Mouse (Mus musculus) spleen, postnatal 4 days (tissue): ENCODE data around the gene Creb5.
A peak's percentile ranks its signal among the peaks of the same experiment; 100 is the strongest.

Source experiments
- DNase-seq, 2 experiments: peaks; one replicate each; pipeline ENCODE4 v3.0.0; 2022; ENCODE audit warnings: low spot score in 2 of 2

The Creb5 gene

GRCm38 (mm10) chr6:53589746-53590145 is 302.7 kb downstream of the Creb5 start:
- DNase-seq, result peak in 1 of 2 experiments; percentile 14

DNA sequence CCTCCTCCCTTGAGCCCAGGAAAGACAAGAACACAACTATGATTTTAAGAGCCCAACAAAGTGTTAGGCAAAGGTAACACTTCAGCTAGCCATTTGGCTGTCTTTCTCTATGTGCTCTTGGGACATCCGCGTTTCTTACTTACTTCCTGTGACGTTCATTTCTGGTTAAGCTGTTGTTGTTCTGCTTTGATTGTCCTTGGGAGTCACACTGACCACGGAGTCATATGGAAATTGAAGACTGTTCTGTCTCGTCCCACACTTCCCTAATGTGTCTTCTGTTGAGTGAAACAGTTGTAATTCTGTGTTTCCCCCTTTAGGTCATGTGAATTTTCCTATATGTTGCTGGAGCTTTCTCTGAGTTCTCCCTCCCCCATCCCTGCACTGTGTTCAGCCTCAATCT is 305.2 kb downstream of the Creb5 start:
- DNase-seq, result no peak

DNA sequence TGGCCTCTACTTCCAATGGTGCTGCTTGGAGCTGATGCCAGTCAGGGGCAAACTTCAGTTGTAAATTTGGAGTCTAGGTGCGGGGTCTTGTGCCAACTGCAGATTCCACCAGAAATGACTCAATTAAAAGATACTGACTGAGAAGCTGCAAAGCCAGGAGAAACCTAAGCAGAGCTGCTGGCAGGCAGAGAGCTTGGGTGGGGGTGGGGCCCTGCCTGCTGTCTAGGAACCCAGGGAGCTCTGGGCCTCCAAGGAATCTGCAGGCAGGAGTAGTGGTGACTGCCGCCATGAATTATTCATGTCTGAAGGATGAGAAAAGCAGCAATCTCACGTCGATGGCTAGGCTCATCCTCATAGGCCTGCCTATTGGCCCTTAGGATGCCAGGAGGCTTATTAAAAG is 306.5 kb downstream of the Creb5 start:
- DNase-seq, result no peak

DNA sequence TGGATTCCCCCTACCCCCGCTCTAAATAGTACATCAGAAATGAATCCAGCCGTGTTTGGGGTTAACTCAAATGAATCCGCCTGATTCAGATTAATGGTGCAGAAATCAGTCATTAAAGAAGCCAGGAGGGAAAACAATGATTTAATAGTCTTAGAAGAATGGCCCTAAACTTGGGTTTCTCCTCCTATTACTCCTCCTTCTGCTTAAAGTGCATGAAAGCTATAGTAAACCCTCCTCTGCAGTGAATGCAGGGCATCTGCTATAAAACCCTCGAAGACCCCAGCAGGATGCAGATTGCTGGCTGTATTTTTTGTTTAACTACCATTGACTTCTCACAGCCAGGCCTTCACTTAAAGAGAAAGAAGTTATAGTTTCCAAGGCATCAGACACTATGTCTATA is 307.2 kb downstream of the Creb5 start:
- no peak for DNase-seq

DNA sequence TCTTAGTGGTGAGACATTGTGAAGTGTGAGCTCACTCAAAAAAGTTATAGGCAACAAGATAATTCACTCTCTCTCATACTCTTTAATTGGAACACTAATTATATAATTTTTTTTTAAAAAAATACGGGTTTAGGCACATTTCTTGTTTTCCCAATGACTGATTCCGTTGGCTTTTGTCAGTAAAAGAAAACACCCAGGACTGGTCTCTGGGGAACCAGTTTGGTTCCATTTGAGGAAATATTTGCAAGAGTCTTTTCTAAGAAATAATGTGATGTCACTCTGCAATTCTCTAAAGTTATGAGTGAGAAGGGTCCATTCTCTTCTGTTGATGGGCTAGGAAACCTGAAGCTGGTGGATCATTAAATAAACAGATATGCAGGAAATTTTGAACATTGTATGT is 309.3 kb downstream of the Creb5 start:
- no peak for DNase-seq

- DNase-seq, result no peak
Observed at GRCm38 (mm10) chr6:53603041-53603440, 316.0 kb downstream of the Creb5 start.

DNA sequence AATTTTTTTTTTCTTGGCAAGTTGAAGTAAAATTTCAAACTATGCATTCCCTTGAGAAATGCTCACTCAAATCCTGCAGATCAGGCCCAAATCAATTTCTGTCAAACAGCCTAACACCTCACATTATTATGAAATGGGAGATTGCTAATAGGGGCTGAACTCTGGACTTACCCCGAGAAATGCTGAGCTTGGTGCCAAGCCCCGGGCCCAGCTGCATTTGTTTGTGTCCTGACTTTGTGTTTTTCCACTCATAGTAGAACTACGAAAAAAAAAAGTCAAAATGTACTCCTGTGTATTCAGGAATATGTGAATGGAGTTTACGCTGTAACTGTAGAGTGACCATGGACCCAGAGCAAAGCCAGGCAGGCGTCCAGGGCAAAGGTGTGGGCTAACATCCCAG is 316.6 kb downstream of the Creb5 start:
- DNase-seq, result no peak

GRCm38 (mm10) chr6:53604386-53604785 is 317.3 kb downstream of the Creb5 start:
- DNase-seq, result no peak

- no peak for DNase-seq
Observed at GRCm38 (mm10) chr6:53605184-53605583, 318.1 kb downstream of the Creb5 start.

DNA sequence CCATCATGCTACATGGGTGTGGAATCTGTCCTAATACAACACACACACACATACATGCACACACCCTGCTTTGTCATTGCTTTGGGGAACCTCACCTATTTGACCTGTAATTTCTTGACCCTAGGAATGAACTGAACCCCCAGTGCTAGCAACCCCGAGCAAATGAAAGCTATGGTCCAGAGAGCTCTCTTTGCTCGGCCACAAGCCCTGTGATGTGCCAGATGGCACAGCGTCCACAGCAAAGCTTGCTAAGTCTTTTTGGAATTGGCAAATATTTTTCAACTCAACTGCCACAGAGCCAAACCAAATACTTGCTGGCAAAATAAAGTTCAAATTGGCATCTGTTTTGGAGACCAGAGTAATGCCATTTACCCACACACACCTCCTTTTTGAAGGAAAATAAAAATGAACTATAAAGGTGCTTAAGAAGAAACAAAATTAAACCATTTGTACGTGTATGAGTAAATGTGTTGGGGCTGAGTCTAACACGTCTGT is 324.4 kb downstream of the Creb5 start:
- no peak for DNase-seq

DNA sequence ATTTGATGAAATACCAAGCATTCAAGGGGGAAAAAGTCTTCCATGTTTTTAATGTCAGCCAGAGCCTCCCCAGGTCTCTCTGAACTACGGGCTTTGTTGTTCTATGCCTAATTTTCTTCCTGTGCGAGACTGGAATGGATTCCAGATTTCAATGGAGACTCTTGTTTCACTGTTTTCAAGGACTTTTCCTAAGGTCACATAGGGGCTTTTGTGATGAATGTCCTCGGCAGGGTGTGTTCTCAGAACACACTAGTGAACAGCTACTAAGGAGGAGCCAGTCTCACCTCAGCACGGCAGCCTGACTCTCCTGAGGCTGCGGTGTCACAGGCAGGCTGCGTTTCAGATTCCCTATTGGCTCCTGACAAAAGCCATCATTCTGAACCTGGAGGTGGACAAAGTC is 325.6 kb downstream of the Creb5 start:
- no peak for DNase-seq

GRCm38 (mm10) chr6:53615440-53616211 is 328.6 kb downstream of the Creb5 start:
- DNase-seq, result no peak

DNA sequence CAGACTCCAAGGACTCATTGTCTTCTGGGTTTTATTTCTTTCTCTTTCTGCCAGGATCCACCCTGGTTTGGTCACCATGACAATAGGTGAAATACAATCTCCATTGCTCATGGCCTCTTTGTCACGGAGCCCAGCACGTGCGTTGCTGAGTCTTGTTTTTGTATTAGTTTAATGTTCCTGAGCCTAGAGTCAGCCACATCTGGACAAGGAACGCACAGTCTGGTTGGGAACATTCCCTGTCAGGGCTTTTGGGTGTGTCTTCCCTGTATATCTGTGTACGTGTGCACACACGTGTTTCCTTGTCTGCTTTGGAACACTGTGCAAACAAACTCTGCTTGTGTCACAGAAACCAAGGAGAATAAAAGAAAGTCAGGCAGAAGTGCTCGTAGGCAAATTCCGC is 331.1 kb downstream of the Creb5 start:
- no peak for DNase-seq

DNA sequence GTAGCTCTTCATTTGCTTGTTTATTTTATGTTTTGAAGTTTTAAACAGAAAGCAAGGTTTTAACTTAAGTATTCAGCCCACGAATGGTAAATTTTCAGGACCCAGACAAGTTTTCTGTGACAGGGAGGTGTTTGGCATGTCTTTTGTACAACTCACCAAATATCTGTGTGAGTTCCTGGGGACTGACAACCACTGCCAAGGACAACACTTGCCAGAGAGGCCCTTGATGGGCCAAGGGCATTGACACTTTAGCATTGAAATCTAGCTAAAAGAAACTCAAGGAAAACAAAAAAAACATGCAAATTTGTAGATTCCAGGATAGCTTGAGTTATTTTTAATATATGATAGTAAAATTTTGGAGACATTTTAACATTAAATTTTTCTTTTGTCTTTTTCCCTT is 332.6 kb downstream of the Creb5 start:
- no peak for DNase-seq

DNA sequence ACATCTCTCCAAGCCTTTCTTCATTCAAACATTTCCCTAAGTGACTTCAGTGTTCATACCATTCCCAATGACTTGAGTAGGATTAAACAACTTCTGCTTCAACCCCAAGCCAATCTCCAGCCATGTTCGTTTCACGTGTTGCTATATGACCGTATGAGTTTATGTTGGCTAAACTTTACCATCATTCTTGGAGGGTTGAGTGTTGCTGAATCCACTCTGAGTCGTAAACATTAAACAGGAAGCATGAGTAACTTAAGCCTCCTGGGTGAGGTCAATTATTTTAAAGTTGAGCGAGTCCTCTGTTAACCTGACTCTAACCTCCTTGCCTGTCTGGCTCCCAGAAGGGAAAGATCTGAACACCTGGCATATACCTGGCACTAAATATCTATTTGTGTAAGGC is 334.2 kb downstream of the Creb5 start:
- DNase-seq, result no peak

DNA sequence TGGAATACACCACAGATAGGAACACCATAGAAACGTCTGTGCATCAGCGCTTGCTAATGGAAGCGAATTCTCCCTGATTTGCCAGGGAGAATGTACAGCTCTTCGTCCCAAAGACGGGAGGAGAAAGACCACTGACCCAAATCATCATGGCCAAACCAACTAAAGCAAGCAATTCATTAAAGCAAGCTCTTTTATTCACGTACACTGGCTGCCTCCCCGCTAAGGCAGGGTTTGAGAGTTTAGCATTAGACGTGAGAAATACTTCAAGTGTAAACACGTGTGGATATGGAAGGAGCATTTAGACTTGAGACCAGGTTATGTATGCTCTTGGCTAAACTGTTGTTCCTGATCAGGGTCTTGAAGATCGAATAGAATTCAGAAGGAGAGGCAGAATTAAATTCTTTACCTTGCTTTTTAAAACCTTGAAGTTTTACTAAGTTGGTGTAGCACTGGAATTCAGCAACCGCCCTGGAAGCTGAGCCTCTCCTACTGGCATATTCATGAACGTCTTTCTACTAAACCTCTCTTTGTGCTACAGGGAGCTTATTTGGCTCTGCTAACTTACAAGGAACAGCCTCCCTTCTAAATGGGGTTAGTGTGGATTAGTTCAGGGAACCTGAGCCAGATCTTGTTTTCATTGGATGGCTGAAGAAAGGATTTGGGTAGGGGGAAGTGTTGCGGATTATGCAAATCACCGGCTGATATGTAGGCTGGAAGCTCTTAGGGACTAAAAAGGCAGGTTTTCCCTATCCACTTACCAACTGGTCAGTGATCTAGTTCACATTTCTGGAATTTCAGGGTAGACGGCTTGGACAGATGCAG is 337.6 kb downstream of the Creb5 start:
- no peak for DNase-seq

- no peak for DNase-seq
Observed at GRCm38 (mm10) chr6:53626044-53626443, 339.0 kb downstream of the Creb5 start.

DNA sequence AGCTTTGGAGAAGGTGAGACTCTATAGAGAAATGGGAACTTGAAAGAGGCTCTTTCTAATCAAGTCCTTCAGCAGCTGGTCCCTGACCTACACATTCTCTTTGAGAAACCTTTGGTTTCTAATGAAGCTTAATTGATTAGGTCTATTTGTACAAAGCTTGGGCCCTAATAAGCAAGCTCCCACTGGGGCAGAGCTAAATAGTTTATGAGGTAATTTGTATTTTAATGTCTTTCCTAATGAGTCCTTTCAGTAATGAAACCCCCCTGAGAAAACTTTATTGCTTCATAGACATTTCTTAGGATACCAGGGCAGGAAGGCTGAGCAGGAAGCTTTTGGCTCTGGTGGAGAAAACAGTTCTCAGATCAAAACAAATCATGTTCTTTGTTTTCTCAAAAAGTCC is 341.6 kb downstream of the Creb5 start:
- DNase-seq, result no peak

DNA sequence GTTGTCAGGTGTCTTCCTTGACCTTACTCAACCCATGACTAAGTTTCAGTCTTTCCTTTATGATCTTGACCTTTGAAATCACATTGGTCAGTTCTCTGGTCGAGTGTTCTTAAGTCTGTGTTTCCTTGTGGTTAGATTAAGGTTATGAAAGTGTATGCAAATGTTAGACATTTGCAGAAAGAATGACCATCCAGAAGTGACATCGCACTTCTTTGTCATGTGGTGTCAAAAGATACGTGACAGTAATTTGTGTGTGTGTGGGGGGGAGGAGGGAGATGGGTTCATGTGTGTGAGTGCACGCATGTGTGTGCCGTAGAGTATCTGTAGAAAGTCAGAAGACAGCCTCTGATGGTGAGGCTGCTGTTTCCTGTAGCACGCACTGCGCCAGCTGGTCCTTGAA is 348.4 kb downstream of the Creb5 start:
- no peak for DNase-seq

- no peak for DNase-seq
Observed at GRCm38 (mm10) chr6:53637356-53638351, 350.6 kb downstream of the Creb5 start.

DNA sequence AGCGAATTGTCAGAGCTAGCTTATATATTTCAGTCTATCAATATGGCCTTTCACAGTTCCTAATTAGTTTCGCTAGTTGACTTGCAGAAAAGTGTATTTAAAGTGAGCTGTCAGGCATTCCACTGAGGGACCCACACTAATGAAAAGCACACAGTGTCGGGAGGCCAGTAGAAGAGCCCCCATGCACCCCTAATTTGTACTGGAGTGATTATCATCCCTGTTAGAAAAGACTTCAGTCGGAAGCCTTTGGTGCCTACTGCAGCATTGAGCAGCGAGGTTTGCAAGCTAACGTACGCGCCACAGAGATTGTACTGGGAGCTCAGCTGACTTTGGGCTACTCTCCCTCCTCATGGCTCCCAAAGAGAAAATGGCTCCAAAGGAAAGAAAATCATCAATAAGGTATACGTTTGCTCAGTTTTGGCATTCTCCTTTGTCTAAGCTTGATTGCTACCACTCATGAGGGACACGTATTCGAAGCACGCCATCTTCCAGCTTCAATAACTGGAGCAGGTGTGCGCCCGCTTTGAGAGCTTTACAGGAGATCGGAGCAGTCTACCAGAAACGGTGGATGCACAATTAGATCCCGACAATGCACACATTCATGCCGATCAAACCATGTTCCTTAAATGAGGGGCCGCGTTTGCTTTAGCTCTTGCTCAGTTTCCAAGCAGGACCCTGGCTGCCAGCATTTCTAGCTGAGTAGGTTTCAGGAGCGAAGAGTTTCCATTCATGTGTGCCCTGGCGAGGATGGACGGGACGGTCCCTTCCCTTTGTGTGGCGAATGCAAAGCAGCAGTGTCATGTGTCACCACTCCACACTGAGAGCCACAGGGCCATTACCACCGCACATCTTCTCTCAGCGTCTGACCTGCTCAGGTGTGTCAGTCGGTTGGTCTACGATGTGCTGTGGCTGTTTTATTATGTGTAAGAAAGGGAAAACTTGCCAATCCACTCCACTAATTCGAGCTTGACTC is 354.8 kb downstream of the Creb5 start:
- no peak for DNase-seq
